In genomic region chr10:43036646-43037454, GRCm38 (mm10) we compare ENCODE assay signal across 13 mouse cellular contexts.
DNase-seq lines count a peak whose midpoint lies in the region; ATAC-seq and TF ChIP-seq lines count a peak whose summit lies in the region.
"Had no signal": no experiment of that assay in that cellular context is flagged by ENCODE, and none has a peak within 500 bp of the region (broad histone marks: within the 10 kb centered on the region; RNA-seq: fewer than 3 reads in every experiment).

No protein-coding gene starts in this region.

- H3K36me3 ChIP-seq in heart, embryonic 10.5 days = no peaks in the 10 kb centered on the region
- H3K36me3 ChIP-seq in hindbrain, embryonic 13.5 days = peaks cover 8% of the 10 kb centered on the region; the same call in 1 of the 2 replicates
- H3K36me3 ChIP-seq in midbrain, embryonic 14.5 days (ENCODE audit: control insufficient read depth, insufficient read depth, low read length) = no peaks in the 10 kb centered on the region
- no peaks in the 10 kb centered on the region for H3K36me3 ChIP-seq in thymus, adult 2 months (ENCODE audit: control insufficient read depth, insufficient read depth, low read length)

- DNase-seq in heart, embryonic 10.5 days (ENCODE audit: low spot score) = no peak
- DNase-seq in heart, postnatal 25 days (ENCODE audit: low spot score) = no peak
- DNase-seq in embryo, embryonic 10.5 days (ENCODE audit: low spot score) = peak; percentile 36
- no peak for DNase-seq in midbrain, embryonic 14.5 days
- DNase-seq in adrenal gland, postnatal 10 days = no peak
- no peak for DNase-seq in thymus, adult 2 months
- DNase-seq: cerebellum, adult 9-11 months; kidney, adult 9 months; lung, adult 18-20 months; thymus, postnatal 14 days had no signal

- no peak overlapping the region for H3K4me3 ChIP-seq in heart, embryonic 10.5 days
- no peak overlapping the region for H3K4me3 ChIP-seq in hindbrain, embryonic 13.5 days
- no peak overlapping the region for H3K4me3 ChIP-seq in midbrain, embryonic 14.5 days (replicated peaks; ENCODE audit: low read depth, low read length)
- no peak overlapping the region for H3K4me3 ChIP-seq in thymus, adult 2 months (ENCODE audit: control insufficient read depth, insufficient read depth, low read length)
- H3K4me3 ChIP-seq: embryonic facial prominence, embryonic 13.5 days had no signal

- TF ChIP-seq POLR2A in thymus, adult 2 months (IDR thresholded peaks at IDR 0.05; ENCODE audit: control insufficient read depth, extremely low read depth, insufficient read depth, low read length, poor library complexity) = no peak

- WGBS in heart, embryonic 10.5 days = 77% methylated on average over 21 of the region's 21 CpGs
- 43% methylated on average over 21 of the region's 21 CpGs for WGBS in hindbrain, embryonic 13.5 days
- WGBS in midbrain, embryonic 14.5 days = 26% methylated on average over 21 of the region's 21 CpGs
- WGBS in thymus, adult 2 months = 89% methylated on average over 21 of the region's 21 CpGs

- no peak overlapping the region for H3K9ac ChIP-seq in hindbrain, embryonic 13.5 days
- no peak overlapping the region for H3K9ac ChIP-seq in midbrain, embryonic 14.5 days (replicated peaks; ENCODE audit: low read length)
- H3K9ac ChIP-seq: embryonic facial prominence, embryonic 13.5 days had no signal

- no peak overlapping the region for H3K4me2 ChIP-seq in hindbrain, embryonic 13.5 days
- H3K4me2 ChIP-seq in midbrain, embryonic 14.5 days (ENCODE audit: low read length) = no peak overlapping the region
- H3K4me2 ChIP-seq: embryonic facial prominence, embryonic 13.5 days had no signal

- peak overlapping the region; percentile 52; the same call in 1 of the 2 replicates for H3K27ac ChIP-seq in heart, embryonic 10.5 days
- H3K27ac ChIP-seq in hindbrain, embryonic 13.5 days = peak overlapping the region; percentile 40; the same call in 1 of the 2 replicates
- peak overlapping the region; percentile 49; the same call in 1 of the 2 replicates for H3K27ac ChIP-seq in midbrain, embryonic 14.5 days (replicated peaks; ENCODE audit: low read depth, low read length)
- H3K27ac ChIP-seq in thymus, adult 2 months (ENCODE audit: control insufficient read depth, insufficient read depth, low read length) = no peak overlapping the region
- H3K27ac ChIP-seq: embryonic facial prominence, embryonic 13.5 days had no signal

- no peaks in the 10 kb centered on the region; the same call in 1 of the 2 replicates for H3K9me3 ChIP-seq in heart, embryonic 10.5 days
- H3K9me3 ChIP-seq in hindbrain, embryonic 13.5 days = no peaks in the 10 kb centered on the region
- no peaks in the 10 kb centered on the region for H3K9me3 ChIP-seq in midbrain, embryonic 14.5 days (ENCODE audit: control insufficient read depth, low read length)

- intact Hi-C loops in heart, postnatal 25 days (cut with DNase I) = no loop called here

- 0 out of 2 replicates have a peak, but pooled peaks have one; percentile 19 for ATAC-seq in hindbrain, embryonic 13.5 days (ENCODE audit: low FRiP score)
- no peak for ATAC-seq in midbrain, embryonic 14.5 days (ENCODE audit: low FRiP score, low TSS enrichment)
- ATAC-seq: CD4-positive, CD25-positive, alpha-beta regulatory T cell, adult 4 months had no signal

- peaks cover 33% of the 10 kb centered on the region for H3K4me1 ChIP-seq in heart, embryonic 10.5 days
- peaks cover 53% of the 10 kb centered on the region for H3K4me1 ChIP-seq in hindbrain, embryonic 13.5 days (replicated peaks)
- H3K4me1 ChIP-seq in midbrain, embryonic 14.5 days (ENCODE audit: control insufficient read depth, insufficient read depth, low read length) = peaks cover 37% of the 10 kb centered on the region
- H3K4me1 ChIP-seq in thymus, adult 2 months (replicated peaks; ENCODE audit: control insufficient read depth, insufficient read depth, low read length) = no peaks in the 10 kb centered on the region

- no peaks in the 10 kb centered on the region for H3K27me3 ChIP-seq in heart, embryonic 10.5 days (ENCODE audit: insufficient read depth, poor library complexity, severe bottlenecking)
- H3K27me3 ChIP-seq in hindbrain, embryonic 13.5 days = no peaks in the 10 kb centered on the region
- H3K27me3 ChIP-seq in midbrain, embryonic 14.5 days (ENCODE audit: control insufficient read depth, insufficient read depth, low read length) = no peaks in the 10 kb centered on the region
- no peaks in the 10 kb centered on the region for H3K27me3 ChIP-seq in thymus, adult 2 months (ENCODE audit: control insufficient read depth, insufficient read depth, low read length)
- H3K27me3 ChIP-seq: embryonic facial prominence, embryonic 13.5 days had no signal

- TF ChIP-seq CTCF in thymus, adult 2 months (IDR thresholded peaks at IDR 0.05; ENCODE audit: borderline replicate concordance, control insufficient read depth, extremely low read depth, insufficient read depth, low read length, poor library complexity) = no peak
